Mouse (Mus musculus) left cerebral cortex, postnatal 36 days (tissue): ENCODE data around the gene Csf1. TPM values are rescaled to one million over a fixed set of nuclear protein-coding genes. Genes with fewer than 3 reads are reported as not detected.

ENCODE experiments used
- DNase-seq, 2 experiments: peaks; one replicate each; pipeline ENCODE4 v3.0.0; 2021 to 2022; ENCODE audit warnings: low spot score in 2 of 2, mixed read lengths in 1 of 2
- intact Hi-C: fragments of 180-260 bp; cut with DNase I; formaldehyde crosslinking; loops from one replicate; pipeline ENCODE4 v1.15.1; 2025
- total RNA-seq, 2 experiments: library from RNA; stranded (reverse); gene quantifications; 2 replicates each; pipeline ENCODE4 v1.2.3; 2021

Csf1 gene
- total RNA-seq, 2 experiments from 2014 or later, result 12.4 to 14.0 TPM

DNA sequence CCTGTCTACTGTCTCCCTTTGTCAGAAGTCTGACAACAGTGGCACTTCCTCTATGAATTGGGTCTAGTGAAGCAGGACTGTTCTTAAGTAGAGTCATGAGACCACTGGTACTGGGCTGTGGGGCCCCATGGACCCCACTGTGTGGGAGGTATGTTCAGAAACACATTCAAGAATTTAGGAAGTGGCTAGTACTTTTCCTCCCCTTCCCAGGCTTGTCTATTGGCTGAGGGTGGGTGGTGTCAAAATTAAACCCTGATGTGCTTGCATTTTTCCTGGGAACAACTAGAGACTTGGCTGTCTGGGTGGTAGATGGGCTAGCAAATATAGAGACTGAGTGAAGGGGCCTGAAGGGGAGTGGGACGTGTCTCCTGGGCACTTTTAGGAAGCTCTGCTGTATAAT, 31.8 kb downstream of the Csf1 start:
- no peak for DNase-seq
- intact Hi-C loops, result no loop called here

DNA sequence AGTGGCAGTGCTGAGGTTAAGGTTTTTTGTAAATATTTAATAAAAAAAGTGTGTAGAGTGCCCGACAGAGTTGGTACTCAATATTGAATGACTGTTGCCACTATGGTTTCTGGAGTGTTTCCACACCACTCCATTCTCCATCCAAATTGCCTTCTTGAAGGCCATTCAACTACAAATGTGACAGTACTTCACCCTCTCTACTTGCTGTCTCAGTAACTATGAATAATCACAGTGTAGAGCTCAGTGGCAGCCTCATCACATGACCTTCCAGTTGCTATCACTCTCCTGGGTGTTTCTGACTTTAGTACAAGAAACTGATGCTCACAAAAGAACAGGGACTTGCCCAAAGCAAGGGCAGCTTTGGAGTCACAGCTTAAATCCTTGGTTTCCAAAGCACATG, 44.3 kb downstream of the Csf1 start:
- DNase-seq, result no peak
- intact Hi-C loops, result no loop called here

DNA sequence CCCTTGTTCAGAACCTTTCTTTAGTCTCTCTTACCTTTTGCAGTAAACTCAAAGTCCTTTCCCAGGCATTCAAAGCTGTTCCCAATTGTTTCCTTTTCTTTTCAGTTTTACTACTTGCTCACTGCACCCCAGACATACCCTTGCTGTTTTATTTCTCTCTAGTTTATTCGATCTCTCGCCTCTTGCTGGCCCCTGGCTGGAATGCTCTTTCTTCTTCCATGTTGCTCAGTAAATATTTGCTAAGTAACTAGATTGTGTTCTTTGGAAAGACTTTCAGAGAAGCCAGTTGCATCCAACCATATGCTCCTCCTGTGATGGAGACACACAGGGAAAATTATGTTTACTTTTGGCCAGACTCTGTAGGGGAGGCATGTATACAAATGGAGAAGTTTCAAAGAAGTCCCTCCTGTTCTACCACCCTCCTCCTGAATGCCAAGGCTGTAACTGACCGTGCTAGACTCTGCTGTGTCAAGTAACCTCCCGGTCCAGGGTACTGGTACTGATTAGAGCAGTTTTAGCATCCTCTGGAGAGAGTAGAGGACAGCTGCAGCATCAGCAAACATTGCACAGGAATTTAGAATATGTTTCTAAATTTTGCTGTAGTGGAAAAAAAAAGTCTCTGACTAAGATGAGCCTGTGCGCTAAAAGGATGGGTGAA, 45.9 kb downstream of the Csf1 start:
- DNase-seq, result no peak

DNA sequence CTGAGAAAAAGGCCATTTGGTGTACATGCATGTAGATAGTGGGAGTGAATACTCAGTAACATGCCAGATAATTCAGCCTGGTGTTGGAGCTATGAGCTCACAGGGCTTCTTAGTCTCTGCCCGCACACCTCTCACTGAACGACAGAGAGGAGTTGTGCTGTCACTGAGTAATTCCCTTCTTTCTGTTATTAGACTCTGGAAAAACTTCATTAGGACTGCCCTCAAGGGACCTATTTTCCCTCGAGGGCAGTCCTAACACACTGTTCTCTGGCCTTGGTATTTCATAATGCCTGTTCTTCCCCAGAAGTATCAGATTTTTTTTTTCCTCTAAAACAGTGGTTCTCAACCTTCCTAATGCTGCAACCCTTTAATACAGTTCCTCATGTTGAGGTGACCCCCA, 48.2 kb downstream of the Csf1 start:
- no peak for DNase-seq
- intact Hi-C loops, result no loop called here

More for the DNA sequence above, 45.9 kb downstream of the Csf1 start:
- intact Hi-C loops, result no loop called here

DNA sequence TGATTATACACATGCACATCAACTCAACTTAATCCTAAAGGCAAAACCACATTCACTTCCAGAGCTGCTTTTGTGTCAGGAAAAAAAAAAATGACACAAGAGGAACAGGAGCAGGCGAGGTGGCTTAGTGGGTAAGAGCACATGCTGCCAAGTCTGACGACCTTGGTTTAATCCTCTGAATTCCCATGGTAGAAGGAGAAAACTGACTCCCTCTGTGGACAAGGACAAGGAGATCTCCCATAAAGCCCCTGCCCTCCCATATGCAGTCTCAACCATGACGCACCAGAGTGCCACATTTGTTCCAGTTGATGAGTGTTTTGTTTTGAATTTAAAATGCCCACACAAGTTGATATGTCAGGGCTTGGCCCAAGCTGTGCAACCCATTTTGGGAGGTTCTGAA, 51.1 kb downstream of the Csf1 start:
- intact Hi-C loops, result no loop called here

DNA sequence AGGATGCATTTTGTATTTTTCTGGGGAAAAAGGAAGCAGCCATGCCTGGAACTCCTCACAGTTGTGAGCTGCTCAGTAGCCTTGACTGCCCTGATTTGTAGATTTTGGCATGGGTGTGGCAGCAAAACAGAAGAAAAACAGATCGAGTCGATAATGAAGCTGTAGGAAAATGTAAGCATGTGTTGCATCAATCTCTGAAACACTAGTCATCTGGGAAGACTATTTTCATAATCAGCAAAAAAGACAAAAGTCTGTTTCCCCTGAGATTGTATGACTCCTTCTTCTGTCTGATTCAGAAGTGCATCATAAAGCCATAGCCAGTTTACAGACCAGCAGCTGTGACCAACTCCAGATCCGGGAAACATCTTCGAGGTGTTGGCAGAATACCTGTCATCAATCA, 53.0 kb downstream of the Csf1 start:
- DNase-seq, result no peak
- intact Hi-C loops, result no loop called here

More for the DNA sequence above, 51.1 kb downstream of the Csf1 start:
- DNase-seq, result no peak

DNA sequence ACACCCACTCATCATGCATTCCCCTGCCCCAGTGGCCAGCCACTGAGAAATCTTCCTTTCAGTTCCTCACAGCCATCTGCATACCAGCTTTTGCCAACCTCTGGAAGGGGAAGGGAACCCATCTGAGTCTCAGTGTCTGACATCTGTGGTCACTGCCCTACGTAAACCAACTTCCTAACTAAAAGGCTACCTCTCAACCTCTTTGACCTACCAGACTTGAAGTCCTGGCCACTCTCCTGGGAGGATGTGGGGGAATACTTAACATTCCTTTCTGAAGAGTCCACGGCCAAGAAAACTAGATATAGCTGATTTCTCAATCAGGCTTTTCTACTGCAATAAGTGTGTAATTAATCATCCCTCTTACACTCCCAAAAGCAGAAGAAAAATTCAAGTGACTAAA, 54.1 kb downstream of the Csf1 start:
- intact Hi-C loops, result no loop called here
- no peak for DNase-seq

DNA sequence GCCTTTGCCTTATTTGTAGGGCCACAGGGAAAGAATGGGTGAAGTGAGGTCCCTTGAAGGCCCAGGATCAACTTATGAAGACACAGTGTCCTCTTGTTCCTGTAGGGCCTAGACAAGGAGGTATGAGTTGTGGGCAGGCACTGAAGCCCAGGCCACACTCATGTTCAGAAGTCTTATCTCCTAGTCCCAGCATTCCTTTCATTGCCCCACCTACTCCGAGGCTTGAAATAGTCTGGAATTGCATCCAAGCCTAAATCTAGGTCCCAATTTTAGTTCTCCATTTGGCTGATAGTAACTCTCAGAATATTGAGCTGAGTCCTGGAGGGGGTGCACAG, 55.9 kb downstream of the Csf1 start:
- intact Hi-C loops, result no loop called here
- no peak for DNase-seq

DNA sequence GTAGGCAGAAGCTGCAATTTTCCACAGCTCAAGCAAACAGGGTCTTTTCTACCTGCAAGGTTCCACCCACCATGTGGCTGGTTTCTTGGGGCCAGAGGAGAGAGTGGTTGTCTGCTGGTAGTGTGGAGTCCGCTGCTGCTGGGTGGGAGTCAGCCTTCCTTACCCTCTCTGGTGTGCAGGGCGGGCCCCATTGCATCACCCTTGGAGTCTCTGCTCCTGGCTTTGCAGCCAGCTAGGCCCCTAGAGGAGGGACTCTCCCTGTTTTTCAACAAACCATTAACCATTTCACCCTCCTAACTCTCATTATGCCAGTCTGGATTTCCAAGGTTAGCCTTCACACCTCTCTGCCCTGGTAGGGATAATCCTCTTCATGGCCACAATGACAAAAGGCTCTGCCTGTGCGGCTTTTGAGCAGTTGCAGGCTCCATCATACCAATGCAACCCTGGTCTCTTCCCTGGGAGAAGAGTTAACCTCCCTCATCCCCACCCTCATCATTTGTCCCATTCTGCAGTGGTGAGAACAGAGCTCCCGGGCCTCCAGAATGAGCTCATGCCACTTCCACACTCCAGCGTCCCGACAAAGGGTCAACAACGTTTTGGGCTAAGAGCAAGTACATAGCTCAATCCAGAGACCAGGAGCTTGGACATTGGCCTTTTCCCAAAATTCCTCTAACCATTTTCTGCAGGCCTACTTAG, 56.4 kb downstream of the Csf1 start:
- DNase-seq, result no peak
- intact Hi-C loops, result no loop called here

DNA sequence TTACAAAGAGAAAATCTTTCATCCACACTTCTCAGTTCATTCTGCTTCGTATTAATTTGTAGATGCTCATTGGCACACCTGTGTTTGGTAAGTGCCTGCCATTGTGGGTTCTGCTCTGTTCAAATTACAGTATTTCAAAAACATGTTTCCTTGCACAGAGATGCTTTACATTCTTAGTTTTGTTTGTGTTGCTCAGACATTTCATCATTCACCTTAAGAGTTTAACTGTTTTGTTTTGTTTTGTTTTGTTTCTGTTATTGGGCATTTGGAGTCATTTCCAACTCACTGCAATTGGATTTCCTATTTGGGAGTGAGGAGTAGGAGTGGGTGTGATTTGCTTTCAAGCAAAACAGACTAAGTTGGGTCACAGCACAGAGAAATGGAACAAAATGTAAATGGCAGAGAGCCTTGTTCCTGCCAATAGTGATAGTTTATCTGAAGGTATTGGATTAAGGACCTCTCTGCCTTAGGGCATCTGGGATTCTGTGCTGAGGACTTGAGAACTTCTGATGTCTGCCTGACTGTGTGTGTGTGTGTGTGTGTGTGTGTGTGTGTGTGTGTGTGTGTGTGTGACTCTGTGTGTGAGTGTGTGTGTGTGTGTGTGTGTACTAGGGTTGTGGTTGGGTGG, 58.4 kb downstream of the Csf1 start:
- DNase-seq, result no peak
- intact Hi-C loops, result no loop called here

DNA sequence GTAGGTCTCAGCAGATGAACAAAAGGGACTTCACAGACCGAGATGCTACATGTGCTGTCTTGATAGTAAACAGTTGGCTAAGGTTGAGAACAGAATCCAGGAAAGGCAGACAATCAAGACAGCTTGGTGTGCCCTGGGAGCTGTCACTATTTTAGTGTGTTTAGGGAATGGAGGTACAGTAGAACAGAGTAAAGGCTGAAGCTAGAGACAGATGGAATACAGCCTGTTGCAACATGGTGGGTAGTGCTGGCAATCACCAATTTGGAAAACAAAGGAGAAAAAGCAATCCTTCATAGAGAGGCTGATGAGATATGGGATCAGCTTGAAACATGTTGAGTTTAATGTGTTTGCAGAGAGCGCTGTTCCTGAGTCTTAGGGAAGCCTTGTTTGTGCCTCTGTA, 59.6 kb downstream of the Csf1 start:
- intact Hi-C loops, result no loop called here
- no peak for DNase-seq

DNA sequence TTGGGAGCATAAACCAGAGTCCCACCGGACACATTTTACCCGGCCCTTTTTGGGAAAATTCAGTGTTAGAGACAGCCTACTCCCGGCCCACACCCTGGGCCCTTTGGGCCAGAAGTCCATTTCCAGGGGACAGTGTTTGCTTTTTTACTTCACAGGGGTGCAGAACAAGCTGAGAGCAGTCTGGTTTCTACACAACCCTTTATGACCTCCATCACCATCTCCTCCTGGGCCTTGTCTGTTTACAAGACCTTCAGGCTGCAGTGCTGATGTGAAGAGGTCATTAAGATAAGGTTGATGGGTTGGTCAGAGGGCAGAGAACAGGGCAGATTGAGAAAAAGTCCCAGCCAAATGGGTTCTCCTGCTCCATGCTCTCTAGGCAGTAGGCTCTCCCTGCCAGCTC, 63.4 kb downstream of the Csf1 start:
- intact Hi-C loops, result loop anchor here (1.0 to 10.0 kb wide), 5 partner anchors 62 to 448 kb away; partner anchors contain the start of gene Gnai3

DNA sequence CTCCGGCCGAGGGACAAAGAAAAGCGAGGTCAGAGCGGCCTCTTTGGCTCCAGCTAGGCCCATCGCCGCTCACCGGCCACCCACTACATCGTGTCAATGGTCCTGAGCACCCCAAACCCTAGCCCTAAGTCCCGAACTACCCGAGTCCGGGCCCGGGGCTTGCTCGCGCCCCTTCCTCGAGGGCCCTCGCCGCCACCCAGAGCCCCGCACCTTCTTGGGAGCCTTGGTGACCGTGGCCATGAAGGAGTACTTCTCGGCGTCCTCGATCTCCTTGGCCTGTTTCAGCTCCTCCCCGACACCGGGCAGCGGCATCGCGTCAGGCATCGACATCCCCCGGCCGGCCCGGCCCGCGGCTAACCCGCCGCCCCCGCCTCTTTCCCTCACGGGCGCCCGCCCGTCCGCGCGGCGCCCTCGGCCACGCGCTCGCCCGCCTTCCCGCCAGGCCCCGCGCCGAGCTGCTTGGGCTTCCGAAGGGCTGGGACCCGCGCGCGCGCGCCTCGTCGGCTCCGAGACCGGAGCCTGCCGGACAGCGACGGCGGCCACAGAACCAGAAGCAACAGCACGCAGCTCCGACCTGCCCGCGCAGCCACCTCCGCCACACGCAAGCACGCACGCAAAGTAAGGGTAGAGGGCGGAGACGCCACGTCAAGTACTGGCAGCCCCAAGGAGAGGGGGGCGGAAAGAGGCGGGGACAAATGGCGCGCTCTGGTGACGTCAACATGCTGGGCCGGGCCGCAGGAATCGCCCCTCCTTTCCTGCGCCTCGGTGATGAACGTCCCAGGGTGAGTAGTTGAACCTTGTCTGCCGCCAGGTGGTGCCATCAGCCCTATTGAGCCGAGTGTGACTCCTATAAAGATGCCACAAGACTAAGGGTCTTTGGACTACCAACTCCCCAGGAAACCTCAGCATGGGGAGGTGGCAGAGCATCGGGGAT, 64.1 kb downstream of the Csf1 start, which contains the start of gene Ahcyl1:
Gene Ahcyl1, minus strand, starts transcription at position 613 of the 934 bp plus-strand sequence.
- peak; percentile 99 for DNase-seq
- intact Hi-C loops, result loop anchor here (1.0 to 10.0 kb wide), 6 partner anchors 37 to 449 kb away; partner anchors contain the start of gene Gnai3

More for the DNA sequence above, 63.4 kb downstream of the Csf1 start:
- DNase-seq, result peak in 1 of 2 experiments; percentile 20

DNA sequence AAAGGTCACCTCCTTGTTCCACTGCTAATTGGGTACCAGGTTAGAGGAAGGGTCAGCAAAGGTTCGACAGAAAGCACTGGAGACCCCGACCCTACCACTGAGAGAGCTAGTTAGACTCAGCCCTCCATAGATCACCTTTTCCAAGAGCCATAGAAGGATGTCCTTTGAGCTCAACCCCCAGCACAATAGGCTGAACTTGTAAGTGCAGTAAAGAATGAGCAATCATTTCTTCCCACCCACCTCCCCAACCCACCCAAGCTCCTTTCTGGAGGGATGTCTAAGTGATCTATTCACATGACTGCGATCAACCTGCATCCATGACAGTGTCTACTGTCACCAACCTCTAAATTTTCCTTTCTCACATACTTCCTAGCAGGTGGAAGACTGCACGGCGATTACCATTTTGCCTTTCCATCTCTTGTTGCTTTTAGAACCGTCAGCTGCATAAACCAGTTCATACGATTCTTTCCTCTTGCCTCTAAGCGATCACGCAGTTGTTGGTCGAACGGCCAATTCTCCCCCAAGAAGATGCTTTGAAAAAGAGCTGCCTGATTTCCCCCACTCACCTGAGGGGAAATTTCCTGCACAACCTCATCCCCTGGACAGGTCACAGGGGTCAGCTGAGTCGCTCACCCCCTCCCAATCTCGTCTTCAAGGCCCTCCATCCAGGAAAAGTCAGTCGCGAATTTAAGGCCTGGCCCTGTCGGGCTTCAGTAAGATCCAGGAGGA, 64.9 kb downstream of the Csf1 start:
- intact Hi-C loops, result loop anchor here (2.0 to 10.0 kb wide), 4 partner anchors 37 to 449 kb away; partner anchors contain the start of gene Gnai3
- DNase-seq, result peak in 1 of 2 experiments; percentile 17

DNA sequence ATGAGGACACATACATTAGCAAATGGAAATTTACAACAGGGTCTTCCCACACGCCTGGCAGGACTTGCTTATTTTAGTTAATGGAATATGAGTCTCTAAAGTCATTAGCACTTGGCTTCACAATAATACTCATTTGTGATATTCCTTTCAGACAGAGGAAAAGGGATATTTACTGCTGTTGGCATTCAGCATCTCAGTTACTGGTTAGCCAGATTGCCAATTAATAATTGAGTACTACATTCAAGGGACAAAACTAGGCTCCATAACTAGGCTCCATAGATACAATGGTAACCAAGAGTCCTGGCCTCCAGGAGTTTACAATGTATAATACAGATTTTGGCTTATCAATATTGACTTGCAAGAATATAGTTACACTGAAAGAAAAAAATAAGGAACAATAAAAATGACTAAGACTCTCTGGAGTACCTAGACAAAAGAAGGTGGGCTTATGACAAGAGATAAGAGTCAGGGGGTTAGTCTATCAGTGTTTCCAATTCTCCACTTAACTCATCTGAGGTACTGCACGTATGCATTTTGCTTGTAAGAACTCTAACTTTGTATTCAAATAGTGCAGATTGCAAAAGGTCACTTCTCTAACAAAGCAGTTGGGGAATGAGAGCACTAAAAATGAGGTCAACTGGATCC, 65.9 kb downstream of the Csf1 start:
- DNase-seq, result no peak

More for the DNA sequence above, 65.9 kb downstream of the Csf1 start:
- intact Hi-C loops, result loop anchor here (2.0 to 10.0 kb wide), 3 partner anchors 36 to 450 kb away; partner anchors contain the start of gene Gnai3
